In genomic region chr5:103765758-103766431, GRCm38 (mm10) we compare ENCODE assay signal across 17 mouse cellular contexts.
A peak's percentile ranks its signal among the peaks of the same experiment; 100 is the strongest.
DNase-seq lines count a peak whose midpoint lies in the region; ATAC-seq and TF ChIP-seq lines count a peak whose summit lies in the region.
"Had no signal": no experiment of that assay in that cellular context is flagged by ENCODE, and none has a peak within 500 bp of the region (broad histone marks: within the 10 kb centered on the region; RNA-seq: fewer than 3 reads in every experiment).

No protein-coding gene starts in this region.

- no peak for TF ChIP-seq POLR2A in thymus, adult 2 months (IDR thresholded peaks at IDR 0.05; ENCODE audit: control insufficient read depth, extremely low read depth, insufficient read depth, low read length, poor library complexity)

- 97% methylated on average over 2 of the region's 2 CpGs for WGBS in lung, embryonic 14.5 days
- WGBS in thymus, adult 2 months: 98% methylated on average over 2 of the region's 2 CpGs

- H3K4me2 ChIP-seq in lung, embryonic 14.5 days: no peak overlapping the region
- H3K4me2 ChIP-seq: embryonic facial prominence, embryonic 12.5 days; heart, embryonic 15.5 days; limb, embryonic 13.5 days; midbrain, embryonic 11.5 days had no signal

- ATAC-seq in lung, embryonic 14.5 days (ENCODE audit: insufficient read depth): no peak
- ATAC-seq in megakaryocyte-erythroid progenitor cell, adult 5-6 weeks (replicated peaks; ENCODE audit: low FRiP score, low TSS enrichment, poor library complexity, severe bottlenecking): peak; percentile 50

- TF ChIP-seq CTCF in gastrocnemius, adult 2 months (IDR thresholded peaks at IDR 0.05): peak; percentile 39
- TF ChIP-seq CTCF in lung, embryonic 14.5 days (IDR thresholded peaks at IDR 0.05; ENCODE audit: low read depth): 0 out of 2 replicates have a peak, but pooled peaks have one; percentile 17
- no peak for TF ChIP-seq CTCF in thymus, adult 2 months (IDR thresholded peaks at IDR 0.05; ENCODE audit: borderline replicate concordance, control insufficient read depth, extremely low read depth, insufficient read depth, low read length, poor library complexity)

- no peaks in the 10 kb centered on the region for H3K27me3 ChIP-seq in lung, embryonic 14.5 days (ENCODE audit: insufficient read depth, low read length)
- no peaks in the 10 kb centered on the region for H3K27me3 ChIP-seq in thymus, adult 2 months (ENCODE audit: control insufficient read depth, insufficient read depth, low read length)
- H3K27me3 ChIP-seq: embryonic facial prominence, embryonic 12.5 days; heart, embryonic 15.5 days; limb, embryonic 13.5 days had no signal

- no peak overlapping the region for H3K9ac ChIP-seq in lung, embryonic 14.5 days
- H3K9ac ChIP-seq: embryonic facial prominence, embryonic 12.5 days; heart, embryonic 15.5 days; limb, embryonic 13.5 days had no signal

- intact Hi-C loops in gastrocnemius, adult 2 months (cut with DNase I): no loop called here

- H3K36me3 ChIP-seq in lung, embryonic 14.5 days (ENCODE audit: insufficient read depth): no peaks in the 10 kb centered on the region
- H3K36me3 ChIP-seq in thymus, adult 2 months (ENCODE audit: control insufficient read depth, insufficient read depth, low read length): no peaks in the 10 kb centered on the region; the same call in 1 of the 2 replicates
- H3K36me3 ChIP-seq: embryonic facial prominence, embryonic 12.5 days; heart, embryonic 15.5 days; limb, embryonic 13.5 days had no signal

- H3K4me3 ChIP-seq in gastrocnemius, adult 2 months: no peak overlapping the region
- no peak overlapping the region for H3K4me3 ChIP-seq in lung, embryonic 14.5 days (ENCODE audit: low read depth, low read length)
- H3K4me3 ChIP-seq in thymus, adult 2 months (ENCODE audit: control insufficient read depth, insufficient read depth, low read length): no peak overlapping the region
- H3K4me3 ChIP-seq: embryonic facial prominence, embryonic 12.5 days; heart, embryonic 15.5 days; limb, embryonic 13.5 days; myocyte had no signal

- DNase-seq in gastrocnemius, adult 2 months: no peak
- DNase-seq in gastrocnemius, adult 8-10 months (ENCODE audit: low spot score in 2 of 2): no peak
- DNase-seq in lung, embryonic 14.5 days: no peak
- no peak for DNase-seq in lung, postnatal 10 days
- peak; percentile 88 for DNase-seq in R1 (ENCODE audit: low read depth, low spot score)
- DNase-seq in heart, adult 18-20 months: no peak
- no peak for DNase-seq in thymus, adult 2 months
- DNase-seq: gastrocnemius, postnatal 25 days; kidney, adult 18-20 months; kidney, postnatal 4 days; thymus, postnatal 14 days had no signal

- no peak overlapping the region for H3K27ac ChIP-seq in gastrocnemius, adult 2 months
- no peak overlapping the region for H3K27ac ChIP-seq in lung, embryonic 14.5 days (ENCODE audit: low read depth)
- no peak overlapping the region for H3K27ac ChIP-seq in thymus, adult 2 months (ENCODE audit: control insufficient read depth, insufficient read depth, low read length)
- H3K27ac ChIP-seq: embryonic facial prominence, embryonic 12.5 days; heart, embryonic 15.5 days; limb, embryonic 13.5 days had no signal

- H3K9me3 ChIP-seq in lung, embryonic 14.5 days (ENCODE audit: low read depth, low read length): no peaks in the 10 kb centered on the region; the same call in 1 of the 2 replicates
- H3K9me3 ChIP-seq: heart, embryonic 15.5 days had no signal

- H3K4me1 ChIP-seq in lung, embryonic 14.5 days (ENCODE audit: insufficient read depth): no peaks in the 10 kb centered on the region; the same call in none of the 2 replicates
- H3K4me1 ChIP-seq in thymus, adult 2 months (replicated peaks; ENCODE audit: control insufficient read depth, insufficient read depth, low read length): peaks cover 30% of the 10 kb centered on the region
